Mouse (Mus musculus) hindbrain, postnatal 0 days (tissue): ENCODE measurements at regions not wholly inside any gene's neighbourhood (a gene's known extent, or its start where the extent isn't known, plus 50 kb on each side); places are given as distances from the start of the nearest gene placed in this dataset.

ENCODE experiments used
- ATAC-seq: fragments of 200-750 bp; cut with Nextera tagmentation; 2 replicates; pipeline ENCODE4 v1.8.0; 2017; ENCODE audit warnings: mild to moderate bottlenecking, moderate TSS enrichment, moderate library complexity
- DNase-seq: peaks from one replicate; pipeline ENCODE4 v3.0.0-alpha.2; 2015; ENCODE audit warnings: low spot score
- H3K27ac ChIP-seq: fragments of 300-500 bp; sonication (generic); 2 replicates; pipeline ENCODE4 v1.5.1; 2014; ENCODE audit warnings: mild to moderate bottlenecking
- H3K27me3 ChIP-seq: fragments of 300-500 bp; sonication (generic); 2 replicates; pipeline ENCODE4 v1.6.1; 2014; ENCODE audit warnings: low read length, mixed read lengths; ENCODE audit not compliant: insufficient read depth
- H3K36me3 ChIP-seq: fragments of 300-500 bp; sonication (generic); 2 replicates; pipeline ENCODE4 v1.6.1; 2014; ENCODE audit warnings: low read length, mixed read lengths; ENCODE audit not compliant: insufficient read depth
- H3K4me1 ChIP-seq: fragments of 300-500 bp; sonication (generic); 2 replicates; pipeline ENCODE4 v1.6.1; 2014; ENCODE audit warnings: antibody characterized with exemption, low read length, mixed read lengths; ENCODE audit not compliant: insufficient read depth
- H3K4me2 ChIP-seq: fragments of 300-500 bp; sonication (generic); 2 replicates; pipeline ENCODE4 v1.6.1; 2014; ENCODE audit warnings: low read depth, mild to moderate bottlenecking, low read length, moderate library complexity, mixed read lengths
- H3K4me3 ChIP-seq: fragments of 300-500 bp; sonication (generic); 2 replicates; pipeline ENCODE4 v1.5.1; 2014; ENCODE audit warnings: low read length
- H3K9ac ChIP-seq: fragments of 300-500 bp; sonication (generic); replicated peaks from 2 replicates; pipeline ENCODE4 v1.6.1; 2014; ENCODE audit warnings: mild to moderate bottlenecking, low read length, moderate library complexity, mixed read lengths
- H3K9me3 ChIP-seq: fragments of 300-500 bp; sonication (generic); 2 replicates; pipeline ENCODE4 v1.6.1; 2016; ENCODE audit warnings: low read length, mixed read lengths
- CTCF ChIP-seq: IDR thresholded peaks from 2 replicates; pipeline ENCODE4 v1.5.1; 2016; ENCODE audit warnings: antibody characterized with exemption, control low read depth, low read depth
- WGBS: fragments of 180-500 bp; shearing (Covaris S2); extraction: QIAGEN DNeasy Blood & Tissue Kit; methylation state at CpG from one replicate; pipeline ENCODE4 v1.1.7; 2014; 5-methylcytosine and 5-hydroxymethylcytosine counted together

DNA sequence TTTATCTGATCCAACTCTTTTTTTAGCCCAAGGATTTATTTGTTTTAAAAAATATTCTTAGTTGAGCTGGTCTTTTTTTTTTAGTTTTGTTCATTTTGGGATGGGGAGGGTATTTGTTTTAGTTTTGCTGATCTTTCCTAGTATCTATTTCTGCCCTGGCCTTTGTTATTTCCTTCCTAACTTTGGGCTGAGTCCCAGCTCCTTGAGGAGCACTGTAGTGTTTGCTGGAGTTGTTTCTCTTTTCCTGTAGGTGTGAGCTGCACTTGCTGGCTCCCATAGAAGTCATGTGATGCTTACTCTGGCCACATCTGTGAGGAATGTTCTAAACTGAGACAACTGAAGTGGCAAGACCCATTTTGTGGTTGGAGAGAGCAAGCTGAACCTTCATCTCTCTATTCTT is 508.5 kb upstream of the Nrp1 start:
- Histone ChIP-seq H3K27me3 (no peaks in the 10 kb centered on the region), H3K9me3 (no peaks in the 10 kb centered on the region), H3K4me1 (no peaks in the 10 kb centered on the region), H3K36me3 (no peaks in the 10 kb centered on the region), H3K27ac (no peak overlapping the region), H3K9ac (no peak overlapping the region), H3K4me2 (no peak overlapping the region), H3K4me3 (no peak overlapping the region)
- ATAC-seq (no peak), DNase-seq (no peak)
- no peak for TF ChIP-seq CTCF

DNA sequence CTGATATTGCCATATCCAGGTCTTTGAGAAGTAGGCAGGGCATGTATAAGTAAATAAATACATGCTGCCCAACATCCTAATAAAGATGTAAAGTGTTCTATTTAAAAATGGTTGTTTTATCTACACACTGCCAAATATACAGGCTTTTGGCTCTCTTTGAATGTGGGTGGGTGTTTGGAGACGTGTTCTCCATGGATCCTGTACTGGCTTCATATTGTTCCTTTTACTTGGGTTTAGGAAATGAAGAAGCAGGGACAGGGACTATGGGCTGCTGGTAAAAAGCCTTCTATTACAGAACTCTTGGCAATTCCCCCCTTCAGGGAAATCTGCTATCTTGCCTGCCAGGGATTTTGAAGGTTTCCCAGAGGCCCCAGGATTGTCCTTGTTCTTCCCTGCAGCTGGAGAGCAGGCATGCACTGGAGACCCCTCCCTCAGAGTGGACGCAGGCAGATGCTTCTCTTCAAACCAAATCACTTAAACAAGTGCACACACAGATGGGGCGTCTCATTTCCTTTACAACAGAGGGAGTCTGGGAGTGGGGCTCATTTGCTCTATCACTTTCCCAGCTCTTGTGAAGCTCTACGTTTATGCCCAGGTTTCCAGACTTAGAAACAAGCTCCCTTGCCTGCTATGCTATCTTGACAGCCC is 502.6 kb upstream of the Nrp1 start:
- no peak for TF ChIP-seq CTCF
- Histone ChIP-seq H3K27me3 (no peaks in the 10 kb centered on the region), H3K36me3 (no peaks in the 10 kb centered on the region), H3K4me2 (no peak overlapping the region), H3K4me1 (peaks cover 7% of the 10 kb centered on the region; the same call in 1 of the 2 replicates), H3K27ac (no peak overlapping the region), H3K9me3 (no peaks in the 10 kb centered on the region), H3K9ac (no peak overlapping the region), H3K4me3 (no peak overlapping the region)
- ATAC-seq (no peak), DNase-seq (no peak)
- 42% methylated on average over 4 of the region's 4 CpGs for WGBS

DNA sequence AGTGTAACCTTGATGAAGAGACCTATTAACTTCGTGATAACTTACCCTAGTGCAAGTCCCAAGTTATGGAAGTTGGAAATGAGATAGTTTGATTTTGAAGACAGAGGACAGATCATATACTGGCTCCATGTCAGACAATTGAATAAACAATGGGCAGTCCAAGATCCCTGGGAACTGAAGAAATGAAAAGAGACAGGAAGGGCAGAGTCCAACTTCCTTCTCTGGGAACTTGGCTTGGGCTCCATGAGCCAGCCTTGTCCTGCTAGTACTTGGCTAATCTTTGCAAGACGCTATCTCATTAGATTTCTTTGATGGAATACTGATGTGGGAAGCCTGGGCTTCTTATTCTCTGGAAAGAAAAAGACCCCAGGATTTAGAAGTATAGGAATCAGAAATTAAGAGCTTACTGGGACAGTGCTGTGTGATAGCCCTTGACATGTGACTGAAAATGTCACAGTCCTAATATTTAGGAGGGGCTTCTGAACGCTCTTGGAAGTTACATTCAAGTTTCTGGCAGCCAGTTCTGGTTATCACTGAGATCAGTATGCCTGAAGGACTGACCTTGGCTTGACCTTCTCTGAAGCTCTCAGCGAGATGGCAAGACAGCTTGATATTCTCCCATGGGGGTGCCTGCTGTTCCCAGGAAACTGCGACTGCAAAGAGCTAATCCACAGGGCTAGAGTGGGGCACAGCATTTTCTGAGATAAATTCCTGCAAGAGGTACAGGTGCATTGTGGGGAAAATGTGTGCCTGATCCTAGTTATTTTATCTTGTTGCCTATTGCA is 501.9 kb upstream of the Nrp1 start:
- ATAC-seq (no peak), DNase-seq (no peak)
- H3K9me3 ChIP-seq = no peaks in the 10 kb centered on the region
- H3K27me3 ChIP-seq = no peaks in the 10 kb centered on the region
- 53% methylated on average over 5 of the region's 5 CpGs for WGBS
- no peak overlapping the region for H3K4me2 ChIP-seq
- H3K4me3 ChIP-seq = no peak overlapping the region
- H3K27ac ChIP-seq = no peak overlapping the region
- no peaks in the 10 kb centered on the region for H3K36me3 ChIP-seq
- H3K4me1 ChIP-seq = peaks cover 7% of the 10 kb centered on the region; the same call in 1 of the 2 replicates
- H3K9ac ChIP-seq = no peak overlapping the region
- no peak for TF ChIP-seq CTCF

DNA sequence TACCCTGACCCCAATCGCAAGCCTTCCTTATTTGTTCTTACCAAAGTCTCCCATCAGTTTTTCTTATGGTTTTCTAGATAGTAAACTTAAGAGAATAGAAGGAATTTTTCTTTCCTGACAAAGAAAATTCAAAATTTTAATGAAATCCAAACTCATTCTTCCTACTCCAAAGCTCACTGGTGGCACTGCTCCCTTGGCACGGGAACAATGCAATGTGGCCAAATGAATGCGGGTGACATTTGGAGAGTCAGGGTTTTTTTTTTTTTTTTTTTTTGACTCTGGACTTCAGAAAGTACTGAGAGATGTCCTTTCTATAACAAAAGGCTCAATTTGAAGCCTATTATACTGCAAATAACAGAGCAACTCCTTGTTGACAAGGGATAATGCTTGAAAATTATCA is 499.4 kb upstream of the Nrp1 start:
- no peak overlapping the region for H3K4me2 ChIP-seq
- no peaks in the 10 kb centered on the region for H3K36me3 ChIP-seq
- H3K9ac ChIP-seq = no peak overlapping the region
- 42% methylated on average over 3 of the region's 3 CpGs for WGBS
- no peak overlapping the region for H3K27ac ChIP-seq
- H3K9me3 ChIP-seq = no peaks in the 10 kb centered on the region
- H3K4me3 ChIP-seq = no peak overlapping the region
- TF ChIP-seq CTCF = no peak
- H3K27me3 ChIP-seq = no peaks in the 10 kb centered on the region
- DNase-seq = peak; percentile 29
- H3K4me1 ChIP-seq = peaks cover 7% of the 10 kb centered on the region; the same call in 1 of the 2 replicates
- no peak for ATAC-seq

DNA sequence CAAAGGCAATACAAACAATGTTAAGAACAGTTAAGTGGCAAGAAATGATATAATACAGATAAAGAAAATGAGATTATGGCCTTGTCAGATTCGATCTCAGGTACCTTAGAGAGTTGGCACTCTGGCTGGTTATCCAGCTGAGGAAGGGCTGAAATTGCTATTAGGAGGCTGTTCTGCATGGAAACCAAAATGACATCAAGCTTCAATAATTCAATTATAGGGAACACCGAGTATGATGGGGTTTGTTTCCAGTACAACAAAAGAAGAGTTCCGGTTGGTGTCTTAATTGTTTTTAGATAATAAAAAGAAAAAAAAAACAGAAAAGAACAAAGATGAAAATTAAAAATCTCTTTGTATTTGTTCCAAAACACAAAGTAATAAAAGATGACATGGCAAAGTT is 498.0 kb upstream of the Nrp1 start:
- WGBS = 56% methylated on average over 3 of the region's 3 CpGs
- ATAC-seq = no peak

GRCm38 (mm10) chr8:127860891-127861290 is 497.5 kb upstream of the Nrp1 start:
- H3K9me3 ChIP-seq = no peaks in the 10 kb centered on the region
- TF ChIP-seq CTCF = no peak
- DNase-seq (peak; percentile 46), ATAC-seq (no peak)
- no peaks in the 10 kb centered on the region for H3K27me3 ChIP-seq
- no peak overlapping the region for H3K27ac ChIP-seq
- WGBS = 27% methylated on average over 3 of the region's 3 CpGs
- peaks cover 3% of the 10 kb centered on the region; the same call in 1 of the 2 replicates for H3K4me1 ChIP-seq
- H3K9ac ChIP-seq = no peak overlapping the region
- H3K4me2 ChIP-seq = no peak overlapping the region
- H3K4me3 ChIP-seq = no peak overlapping the region
- H3K36me3 ChIP-seq = no peaks in the 10 kb centered on the region

More for the DNA sequence above, 498.0 kb upstream of the Nrp1 start:
- no peak overlapping the region for H3K27ac ChIP-seq
- no peaks in the 10 kb centered on the region for H3K27me3 ChIP-seq
- H3K4me2 ChIP-seq = no peak overlapping the region
- peaks cover 7% of the 10 kb centered on the region; the same call in 1 of the 2 replicates for H3K4me1 ChIP-seq
- DNase-seq = no peak
- TF ChIP-seq CTCF = no peak
- no peaks in the 10 kb centered on the region for H3K36me3 ChIP-seq
- H3K4me3 ChIP-seq = no peak overlapping the region
- H3K9me3 ChIP-seq = no peaks in the 10 kb centered on the region
- no peak overlapping the region for H3K9ac ChIP-seq

GRCm38 (mm10) chr8:127884641-127885040 is 473.8 kb upstream of the Nrp1 start:
- Histone ChIP-seq H3K27me3 (no peaks in the 10 kb centered on the region), H3K9me3 (no peaks in the 10 kb centered on the region), H3K9ac (no peak overlapping the region), H3K36me3 (no peaks in the 10 kb centered on the region), H3K4me2 (no peak overlapping the region), H3K4me1 (no peaks in the 10 kb centered on the region), H3K27ac (no peak overlapping the region), H3K4me3 (no peak overlapping the region)
- no peak for ATAC-seq
- no peak for TF ChIP-seq CTCF
- DNase-seq = no peak
- 83% methylated on average over 1 of the region's 1 CpGs for WGBS
